In the genomic region with DNA sequence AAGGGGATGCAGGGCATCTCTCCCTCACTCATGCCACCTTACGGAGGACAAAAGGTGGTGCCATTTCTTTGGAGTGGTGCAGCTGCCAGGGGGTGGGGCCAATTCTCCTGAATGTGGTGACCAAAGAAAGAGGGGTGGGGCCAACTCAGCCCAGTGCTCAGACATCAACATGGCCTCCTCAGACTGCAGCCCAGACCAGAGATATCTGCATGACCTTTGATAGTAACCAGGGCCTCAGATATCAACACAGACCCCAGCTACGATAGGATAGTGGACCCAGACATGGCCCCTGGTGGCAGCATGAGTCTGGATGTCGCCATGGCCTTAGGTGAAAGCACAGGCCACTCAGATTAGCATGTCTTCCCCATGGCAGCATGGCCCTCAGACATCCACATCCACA, we compare ENCODE assay signal across 25 mouse cellular contexts. TPM values are rescaled to one million over a fixed set of nuclear protein-coding genes. Genes with fewer than 3 reads are reported as not detected.
DNase-seq lines count a peak whose midpoint lies in the region; ATAC-seq lines count a peak whose summit lies in the region.
"Had no signal": no experiment of that assay in that cellular context is flagged by ENCODE, and none has a peak within 500 bp of the region (broad histone marks: within the 10 kb centered on the region; RNA-seq: fewer than 3 reads in every experiment).

No protein-coding gene starts in this region.

- no peak overlapping the region for H3K4me2 ChIP-seq in heart, embryonic 12.5 days
- H3K4me2 ChIP-seq in heart, embryonic 11.5 days = no peak overlapping the region
- no peak overlapping the region for H3K4me2 ChIP-seq in lung, embryonic 15.5 days
- H3K4me2 ChIP-seq in neural tube, embryonic 14.5 days (ENCODE audit: low read depth, low read length) = no peak overlapping the region
- H3K4me2 ChIP-seq in neural tube, embryonic 15.5 days = no peak overlapping the region
- H3K4me2 ChIP-seq: hindbrain, embryonic 14.5 days; neural tube, embryonic 13.5 days had no signal

- no peaks in the 10 kb centered on the region for H3K4me1 ChIP-seq in heart, embryonic 12.5 days (replicated peaks)
- no peaks in the 10 kb centered on the region for H3K4me1 ChIP-seq in heart, embryonic 11.5 days (ENCODE audit: control insufficient read depth, insufficient read depth, low read length)
- H3K4me1 ChIP-seq in lung, embryonic 15.5 days = no peaks in the 10 kb centered on the region
- no peaks in the 10 kb centered on the region for H3K4me1 ChIP-seq in neural tube, embryonic 14.5 days (ENCODE audit: control insufficient read depth, insufficient read depth, low read length)
- no peaks in the 10 kb centered on the region for H3K4me1 ChIP-seq in neural tube, embryonic 15.5 days
- H3K4me1 ChIP-seq: midbrain, embryonic 10.5 days; neural tube, embryonic 13.5 days had no signal

- H3K9ac ChIP-seq in heart, embryonic 12.5 days = no peak overlapping the region
- no peak overlapping the region for H3K9ac ChIP-seq in heart, embryonic 11.5 days (ENCODE audit: low read depth, low read length)
- no peak overlapping the region for H3K9ac ChIP-seq in lung, embryonic 15.5 days
- H3K9ac ChIP-seq in neural tube, embryonic 14.5 days (replicated peaks; ENCODE audit: low read depth, low read length) = no peak overlapping the region
- H3K9ac ChIP-seq in neural tube, embryonic 15.5 days (replicated peaks) = no peak overlapping the region
- H3K9ac ChIP-seq: hindbrain, embryonic 14.5 days; neural tube, embryonic 13.5 days had no signal

- H3K9me3 ChIP-seq in heart, embryonic 12.5 days (replicated peaks) = no peaks in the 10 kb centered on the region
- no peaks in the 10 kb centered on the region for H3K9me3 ChIP-seq in heart, embryonic 11.5 days (replicated peaks; ENCODE audit: control insufficient read depth, low read length)
- H3K9me3 ChIP-seq in lung, embryonic 15.5 days = no peaks in the 10 kb centered on the region
- no peaks in the 10 kb centered on the region for H3K9me3 ChIP-seq in neural tube, embryonic 14.5 days (ENCODE audit: control insufficient read depth, low read length)
- H3K9me3 ChIP-seq in neural tube, embryonic 15.5 days (replicated peaks) = no peaks in the 10 kb centered on the region
- H3K9me3 ChIP-seq: midbrain, embryonic 10.5 days; neural tube, embryonic 13.5 days had no signal

- H3K36me3 ChIP-seq in heart, embryonic 12.5 days = no peaks in the 10 kb centered on the region
- H3K36me3 ChIP-seq in heart, embryonic 11.5 days (ENCODE audit: control insufficient read depth, insufficient read depth, low read length) = no peaks in the 10 kb centered on the region
- H3K36me3 ChIP-seq in lung, embryonic 15.5 days = no peaks in the 10 kb centered on the region
- H3K36me3 ChIP-seq in neural tube, embryonic 14.5 days (ENCODE audit: control insufficient read depth, insufficient read depth, low read length) = no peaks in the 10 kb centered on the region
- no peaks in the 10 kb centered on the region for H3K36me3 ChIP-seq in neural tube, embryonic 15.5 days
- H3K36me3 ChIP-seq: midbrain, embryonic 10.5 days; neural tube, embryonic 13.5 days had no signal

- no peak overlapping the region for H3K27ac ChIP-seq in heart, embryonic 12.5 days (ENCODE audit: poor library complexity, severe bottlenecking)
- H3K27ac ChIP-seq in heart, embryonic 11.5 days (ENCODE audit: low read depth, low read length) = no peak overlapping the region
- no peak overlapping the region for H3K27ac ChIP-seq in lung, embryonic 15.5 days
- no peak overlapping the region for H3K27ac ChIP-seq in neural tube, embryonic 14.5 days (ENCODE audit: low read depth, low read length)
- H3K27ac ChIP-seq in neural tube, embryonic 15.5 days (replicated peaks) = no peak overlapping the region
- H3K27ac ChIP-seq: hindbrain, embryonic 14.5 days; midbrain, embryonic 10.5 days; neural tube, embryonic 13.5 days had no signal

- 69% methylated on average over 3 of the region's 3 CpGs for WGBS in heart, embryonic 12.5 days
- WGBS in heart, embryonic 11.5 days (ENCODE audit: insufficient replicate concordance) = 75% methylated on average over 3 of the region's 3 CpGs
- WGBS in lung, embryonic 15.5 days = 84% methylated on average over 3 of the region's 3 CpGs
- WGBS in neural tube, embryonic 14.5 days = 91% methylated on average over 3 of the region's 3 CpGs
- WGBS in neural tube, embryonic 15.5 days = 89% methylated on average over 3 of the region's 3 CpGs

- H3K4me3 ChIP-seq in heart, embryonic 12.5 days = no peak overlapping the region
- H3K4me3 ChIP-seq in heart, embryonic 11.5 days (ENCODE audit: low read depth, low read length) = no peak overlapping the region
- no peak overlapping the region for H3K4me3 ChIP-seq in lung, embryonic 15.5 days
- no peak overlapping the region for H3K4me3 ChIP-seq in neural tube, embryonic 14.5 days (ENCODE audit: low read depth, low read length)
- no peak overlapping the region for H3K4me3 ChIP-seq in neural tube, embryonic 15.5 days (replicated peaks)
- H3K4me3 ChIP-seq: erythroblast, embryonic 14.5 days; midbrain, embryonic 10.5 days; neural tube, embryonic 13.5 days had no signal

- no peak for DNase-seq in lung, adult 18-20 months
- no peak for DNase-seq in gastrocnemius, postnatal 36 days
- DNase-seq: adrenal gland, postnatal 14 days; cerebellum, adult 11-12 months; cerebellum, adult 9-11 months; embryo, embryonic 11 days; gastrocnemius, postnatal 10 days; heart, postnatal 36 days; kidney, postnatal 25 days; lung, adult 2 months; lung, postnatal 14 days; retina, postnatal 1 day; right cerebral cortex, postnatal 14 days; thymus, adult 18-20 months; thymus, postnatal 25 days had no signal

- ATAC-seq in heart, embryonic 12.5 days (ENCODE audit: insufficient number of reproducible peaks, low FRiP score) = peak; percentile 51; the same call in 1 of the 2 replicates
- ATAC-seq in heart, embryonic 11.5 days (replicated peaks; ENCODE audit: insufficient number of reproducible peaks, low FRiP score, low TSS enrichment) = no peak
- ATAC-seq in lung, embryonic 15.5 days (ENCODE audit: borderline replicate concordance, extremely low read depth, low FRiP score, low TSS enrichment) = 0 out of 2 replicates have a peak, but pooled peaks have one; percentile 27
- 0 out of 2 replicates have a peak, but pooled peaks have one; percentile 9 for ATAC-seq in neural tube, embryonic 14.5 days (ENCODE audit: low read depth)
- no peak for ATAC-seq in neural tube, embryonic 15.5 days (ENCODE audit: low FRiP score)
- ATAC-seq: intestine, postnatal 0 days had no signal

- intact Hi-C loops in gastrocnemius, postnatal 36 days (cut with DNase I) = no loop called here

- H3K27me3 ChIP-seq in heart, embryonic 12.5 days (replicated peaks) = no peaks in the 10 kb centered on the region
- H3K27me3 ChIP-seq in heart, embryonic 11.5 days (ENCODE audit: control insufficient read depth, insufficient read depth, low read length) = no peaks in the 10 kb centered on the region
- H3K27me3 ChIP-seq in lung, embryonic 15.5 days = no peaks in the 10 kb centered on the region
- no peaks in the 10 kb centered on the region for H3K27me3 ChIP-seq in neural tube, embryonic 14.5 days (ENCODE audit: control insufficient read depth, insufficient read depth, low read length)
- H3K27me3 ChIP-seq in neural tube, embryonic 15.5 days (replicated peaks) = no peaks in the 10 kb centered on the region
- H3K27me3 ChIP-seq: neural tube, embryonic 13.5 days had no signal

RNA-seq across cellular contexts. Expression of a gene that starts 45.5 kb away (rescaled TPM):
- 53.1 and 55.7 TPM in 2 replicates for polyA plus RNA-seq in heart, embryonic 12.5 days (2016; fragmentation: Nextera tagmentation; extraction: Ambion mirVana)
- polyA plus RNA-seq in heart, embryonic 11.5 days (2014; fragmentation: Nextera tagmentation; extraction: Ambion mirVana) = 39.8 and 41.8 TPM in 2 replicates
- 45.5 and 47.7 TPM in 2 replicates for polyA plus RNA-seq in lung, embryonic 15.5 days (2015; fragmentation: Nextera tagmentation; extraction: Ambion mirVana)
- 23.9 and 25.5 TPM in 2 replicates for polyA plus RNA-seq in neural tube, embryonic 14.5 days (2014; fragmentation: Nextera tagmentation; extraction: Ambion mirVana)
- polyA plus RNA-seq in neural tube, embryonic 15.5 days (2015; fragmentation: Nextera tagmentation; extraction: Ambion mirVana) = 21.7 and 24.6 TPM in 2 replicates
- total RNA-seq in gastrocnemius, postnatal 36 days (2021) = 10 to 100 TPM; 42.7 to 44.5 TPM

Comparison
In these comparisons a context has a peak if more than half of its experiments do, and no peak if none do; other contexts are left out.
1. ATAC-seq: peak in heart, embryonic 12.5 days (single experiment), lung, embryonic 15.5 days (single experiment) and neural tube, embryonic 14.5 days (single experiment); none in heart, embryonic 11.5 days (single experiment) and neural tube, embryonic 15.5 days (single experiment).